In genomic region chr15:96658275-96658602, GRCm38 (mm10) we compare ENCODE assay signal across 26 mouse cellular contexts. TPM values are rescaled to one million over a fixed set of nuclear protein-coding genes. Genes with fewer than 3 reads are reported as not detected.
A peak's percentile ranks its signal among the peaks of the same experiment; 100 is the strongest.
DNase-seq lines count a peak whose midpoint lies in the region; ATAC-seq lines count a peak whose summit lies in the region.
"Had no signal": no experiment of that assay in that cellular context is flagged by ENCODE, and none has a peak within 500 bp of the region (broad histone marks: within the 10 kb centered on the region; RNA-seq: fewer than 3 reads in every experiment).

No protein-coding gene starts in this region.

- no peaks in the 10 kb centered on the region for H3K9me3 ChIP-seq in heart, embryonic 12.5 days (replicated peaks)
- no peaks in the 10 kb centered on the region for H3K9me3 ChIP-seq in limb, embryonic 12.5 days
- H3K9me3 ChIP-seq in limb, embryonic 10.5 days (replicated peaks) = no peaks in the 10 kb centered on the region
- H3K9me3 ChIP-seq in intestine, embryonic 16.5 days (ENCODE audit: control insufficient read depth, low read length) = no peaks in the 10 kb centered on the region
- no peaks in the 10 kb centered on the region for H3K9me3 ChIP-seq in limb, embryonic 15.5 days
- no peaks in the 10 kb centered on the region for H3K9me3 ChIP-seq in forebrain, embryonic 10.5 days
- H3K9me3 ChIP-seq: liver, embryonic 13.5 days; midbrain, embryonic 15.5 days; neural tube, embryonic 13.5 days had no signal

- H3K27ac ChIP-seq in heart, embryonic 12.5 days (ENCODE audit: poor library complexity, severe bottlenecking) = no peak overlapping the region
- no peak overlapping the region for H3K27ac ChIP-seq in limb, embryonic 12.5 days
- no peak overlapping the region for H3K27ac ChIP-seq in limb, embryonic 10.5 days
- H3K27ac ChIP-seq in intestine, embryonic 16.5 days (ENCODE audit: low read length) = peak overlapping the region; percentile 88
- no peak overlapping the region for H3K27ac ChIP-seq in limb, embryonic 15.5 days
- H3K27ac ChIP-seq in forebrain, embryonic 10.5 days = no peak overlapping the region
- H3K27ac ChIP-seq: hindbrain, postnatal 0 days; left cerebral cortex, adult 2 months; liver, embryonic 13.5 days; macrophage; midbrain, embryonic 15.5 days; neural tube, embryonic 13.5 days had no signal

- no peak overlapping the region for H3K9ac ChIP-seq in heart, embryonic 12.5 days
- no peak overlapping the region for H3K9ac ChIP-seq in limb, embryonic 12.5 days (replicated peaks)
- H3K9ac ChIP-seq in intestine, embryonic 16.5 days (ENCODE audit: low read depth, low read length) = peak overlapping the region; percentile 61
- no peak overlapping the region for H3K9ac ChIP-seq in limb, embryonic 15.5 days
- H3K9ac ChIP-seq: liver, embryonic 13.5 days; midbrain, embryonic 15.5 days; neural tube, embryonic 13.5 days had no signal

- intact Hi-C loops in heart, postnatal 14 days (cut with DNase I) = no loop called here

- no peak overlapping the region for H3K4me3 ChIP-seq in heart, embryonic 12.5 days
- H3K4me3 ChIP-seq in limb, embryonic 12.5 days (replicated peaks) = no peak overlapping the region
- no peak overlapping the region for H3K4me3 ChIP-seq in limb, embryonic 10.5 days
- H3K4me3 ChIP-seq in intestine, embryonic 16.5 days (ENCODE audit: low read length) = peak overlapping the region; percentile 42
- no peak overlapping the region for H3K4me3 ChIP-seq in limb, embryonic 15.5 days
- H3K4me3 ChIP-seq in forebrain, embryonic 10.5 days = no peak overlapping the region
- H3K4me3 ChIP-seq: left cerebral cortex, adult 2 months; liver, embryonic 13.5 days; midbrain, embryonic 15.5 days; neural tube, embryonic 13.5 days had no signal

- no peak for ATAC-seq in heart, embryonic 12.5 days (ENCODE audit: insufficient number of reproducible peaks, low FRiP score)
- no peak for ATAC-seq in limb, embryonic 12.5 days (ENCODE audit: insufficient number of reproducible peaks, insufficient read depth, low FRiP score, low TSS enrichment, low read depth)
- ATAC-seq in intestine, embryonic 16.5 days = no peak
- no peak for ATAC-seq in limb, embryonic 15.5 days (ENCODE audit: insufficient number of reproducible peaks, low FRiP score, low TSS enrichment, low read depth)
- ATAC-seq: forebrain, embryonic 14.5 days; hindbrain, postnatal 0 days; midbrain, embryonic 15.5 days; Patski had no signal

- H3K36me3 ChIP-seq in heart, embryonic 12.5 days = no peaks in the 10 kb centered on the region
- no peaks in the 10 kb centered on the region for H3K36me3 ChIP-seq in limb, embryonic 12.5 days
- H3K36me3 ChIP-seq in limb, embryonic 10.5 days = no peaks in the 10 kb centered on the region
- no peaks in the 10 kb centered on the region for H3K36me3 ChIP-seq in intestine, embryonic 16.5 days (ENCODE audit: control insufficient read depth, insufficient read depth, low read length)
- H3K36me3 ChIP-seq in limb, embryonic 15.5 days = no peaks in the 10 kb centered on the region
- no peaks in the 10 kb centered on the region for H3K36me3 ChIP-seq in forebrain, embryonic 10.5 days (replicated peaks)
- H3K36me3 ChIP-seq: G1E; liver, embryonic 13.5 days; midbrain, embryonic 15.5 days; neural tube, embryonic 13.5 days had no signal

- no peak for DNase-seq in heart, postnatal 14 days
- DNase-seq in limb, embryonic 10.5 days (ENCODE audit: low spot score) = no peak
- no peak for DNase-seq in forebrain, embryonic 10.5 days (ENCODE audit: extremely low spot score, low spot score)
- DNase-seq in adrenal gland, adult (ENCODE audit: inconsistent age in 2 of 2, low spot score in 1 of 2) = no peak
- DNase-seq: adrenal gland, adult 8-10 months; B cell, adult 2 months; cerebellum, adult 11-12 months; cerebellum, postnatal 10 days; kidney, adult 2 months; kidney, postnatal 10 days; left cerebral cortex, postnatal 4 days; liver, embryonic 13.5 days; retina, postnatal 1 day had no signal

- peaks cover 22% of the 10 kb centered on the region for H3K4me1 ChIP-seq in heart, embryonic 12.5 days (replicated peaks)
- peaks cover 22% of the 10 kb centered on the region for H3K4me1 ChIP-seq in limb, embryonic 12.5 days (replicated peaks)
- peaks cover 33% of the 10 kb centered on the region for H3K4me1 ChIP-seq in limb, embryonic 10.5 days
- H3K4me1 ChIP-seq in intestine, embryonic 16.5 days (ENCODE audit: control insufficient read depth, insufficient read depth, low read length) = 0 out of 2 replicates have a peak, but pooled peaks cover 8% of the 10 kb centered on the region
- H3K4me1 ChIP-seq in limb, embryonic 15.5 days = peaks cover 5% of the 10 kb centered on the region; the same call in 1 of the 2 replicates
- H3K4me1 ChIP-seq in forebrain, embryonic 10.5 days = peaks cover 16% of the 10 kb centered on the region
- H3K4me1 ChIP-seq: midbrain, embryonic 15.5 days; neural tube, embryonic 13.5 days had no signal

- WGBS in heart, embryonic 12.5 days = 61% methylated on average over 14 of the region's 14 CpGs
- WGBS in limb, embryonic 12.5 days = 46% methylated on average over 14 of the region's 14 CpGs
- WGBS in limb, embryonic 10.5 days = 61% methylated on average over 14 of the region's 14 CpGs
- WGBS in intestine, embryonic 16.5 days = 45% methylated on average over 14 of the region's 14 CpGs
- 45% methylated on average over 14 of the region's 14 CpGs for WGBS in limb, embryonic 15.5 days
- WGBS in forebrain, embryonic 10.5 days = 84% methylated on average over 14 of the region's 14 CpGs

- H3K27me3 ChIP-seq in heart, embryonic 12.5 days (replicated peaks) = no peaks in the 10 kb centered on the region
- H3K27me3 ChIP-seq in limb, embryonic 12.5 days = no peaks in the 10 kb centered on the region
- no peaks in the 10 kb centered on the region for H3K27me3 ChIP-seq in limb, embryonic 10.5 days (ENCODE audit: low read depth, poor library complexity, severe bottlenecking)
- no peaks in the 10 kb centered on the region for H3K27me3 ChIP-seq in intestine, embryonic 16.5 days (replicated peaks; ENCODE audit: control insufficient read depth, insufficient read depth, low read length)
- H3K27me3 ChIP-seq in limb, embryonic 15.5 days = no peaks in the 10 kb centered on the region
- no peaks in the 10 kb centered on the region for H3K27me3 ChIP-seq in forebrain, embryonic 10.5 days (ENCODE audit: poor library complexity, severe bottlenecking)
- H3K27me3 ChIP-seq: CH12.LX; midbrain, embryonic 15.5 days; neural tube, embryonic 13.5 days; Patski had no signal

- peak overlapping the region; percentile 13 for H3K4me2 ChIP-seq in heart, embryonic 12.5 days
- peak overlapping the region; percentile 26; the same call in 1 of the 2 replicates for H3K4me2 ChIP-seq in limb, embryonic 12.5 days
- H3K4me2 ChIP-seq in intestine, embryonic 16.5 days (ENCODE audit: low read depth, low read length) = peak overlapping the region; percentile 54
- H3K4me2 ChIP-seq in limb, embryonic 15.5 days = 0 out of 2 replicates have a peak overlapping the region, but pooled peaks have one; percentile 10
- H3K4me2 ChIP-seq: liver, embryonic 13.5 days; midbrain, embryonic 15.5 days; neural tube, embryonic 13.5 days had no signal

RNA-seq across cellular contexts. Expression of gene Slc38a1, which starts 15.5 kb away (rescaled TPM):
- polyA plus RNA-seq in heart, embryonic 12.5 days (2016; fragmentation: Nextera tagmentation; extraction: Ambion mirVana) = 93.0 and 99.8 TPM in 2 replicates
- total RNA-seq in heart, postnatal 14 days (2021) = 10 to 100 TPM; 33.6 to 35.4 TPM
- polyA plus RNA-seq in limb, embryonic 12.5 days (2016; fragmentation: Nextera tagmentation; extraction: Ambion mirVana) = 121 and 152 TPM in 2 replicates
- 141 and 149 TPM in 2 replicates for polyA plus RNA-seq in limb, embryonic 10.5 days (2016; fragmentation: Nextera tagmentation; extraction: Ambion mirVana)
- 111 and 116 TPM in 2 replicates for polyA plus RNA-seq in intestine, embryonic 16.5 days (2015; fragmentation: Nextera tagmentation; extraction: Ambion mirVana)
- 48.0 and 54.0 TPM in 2 replicates for polyA plus RNA-seq in limb, embryonic 15.5 days (2015; fragmentation: Nextera tagmentation; extraction: Ambion mirVana)
- polyA plus RNA-seq in forebrain, embryonic 10.5 days (2016; fragmentation: Nextera tagmentation; extraction: Ambion mirVana) = 127 and 138 TPM in 2 replicates
- polyA plus RNA-seq: G1E had no signal

RNA-seq across cellular contexts. Expression of gene Slc38a2, which starts 41.3 kb away (rescaled TPM):
- polyA plus RNA-seq in heart, embryonic 12.5 days (2016; fragmentation: Nextera tagmentation; extraction: Ambion mirVana) = 154 and 161 TPM in 2 replicates
- total RNA-seq in heart, postnatal 14 days (2021) = 100 to 1,000 TPM; 257 to 301 TPM
- polyA plus RNA-seq in limb, embryonic 12.5 days (2016; fragmentation: Nextera tagmentation; extraction: Ambion mirVana) = 210 and 217 TPM in 2 replicates
- 173 and 198 TPM in 2 replicates for polyA plus RNA-seq in limb, embryonic 10.5 days (2016; fragmentation: Nextera tagmentation; extraction: Ambion mirVana)
- polyA plus RNA-seq in intestine, embryonic 16.5 days (2015; fragmentation: Nextera tagmentation; extraction: Ambion mirVana) = 74.2 and 78.7 TPM in 2 replicates
- polyA plus RNA-seq in limb, embryonic 15.5 days (2015; fragmentation: Nextera tagmentation; extraction: Ambion mirVana) = 116 and 117 TPM in 2 replicates
- polyA plus RNA-seq in forebrain, embryonic 10.5 days (2016; fragmentation: Nextera tagmentation; extraction: Ambion mirVana) = 151 and 159 TPM in 2 replicates
